Mouse (Mus musculus) CH12.LX (cell line): ENCODE results near the gene Styxl1.

Source experiments
- CTCF ChIP-seq, 2 experiments: IDR thresholded peaks in 1 of 2; conservative IDR thresholded peaks in 1 of 2; 2 replicates each; pipeline ENCODE4 v1.5.1; 2011 to 2012; ENCODE audit warnings: low read depth in 2 of 2, low read length in 2 of 2, improper control_type of control experiment in 1 of 2, inconsistent platforms in 1 of 2, mild to moderate bottlenecking in 1 of 2, moderate library complexity in 1 of 2
- HCFC1 ChIP-seq: IDR thresholded peaks from 2 replicates; pipeline ENCODE4 v1.6.1; 2012; ENCODE audit warnings: low read depth, mild to moderate bottlenecking, inconsistent platforms, low read length, improper control_type of control experiment
- SIN3A ChIP-seq: IDR thresholded peaks from 2 replicates; pipeline ENCODE4 v1.6.1; 2012; ENCODE audit warnings: low read length, improper control_type of control experiment, inconsistent platforms
- USF1 ChIP-seq: IDR thresholded peaks from 2 replicates; pipeline ENCODE4 v1.6.1; 2014; ENCODE audit warnings: low read depth, mild to moderate bottlenecking, inconsistent platforms, low read length, improper control_type of control experiment

GRCm38 (mm10) chr5:135703431-135703830 lies 74.8 kb downstream of the Styxl1 start:
- TF ChIP-seq SIN3A: no peak
- no peak for TF ChIP-seq USF1
- TF ChIP-seq HCFC1: no peak
- no peak for TF ChIP-seq CTCF (conservative IDR thresholded peaks at IDR 0.05 in 1 of 2, IDR thresholded peaks at IDR 0.05 in 1 of 2; ENCODE audit: low read depth in 2 of 2, low read length in 2 of 2)
